Mouse (Mus musculus): ENCODE measurements around the gene Mpzl2. TPM values are rescaled to one million over a fixed set of nuclear protein-coding genes. Genes with fewer than 3 reads are reported as not detected.

Gene Mpzl2
- polyA plus RNA-seq, 1 experiment: 62.3 TPM

- no peak for DNase-seq (ENCODE audit: low spot score)
Observed at GRCm38 (mm10) chr9:45085741-45086690, 46.4 kb downstream of the Mpzl2 start.

- DNase-seq (ENCODE audit: low spot score): no peak
Observed at GRCm38 (mm10) chr9:45088040-45088439, 48.4 kb downstream of the Mpzl2 start.

- no peak for DNase-seq (ENCODE audit: low spot score)
Observed at GRCm38 (mm10) chr9:45090811-45091210, 51.2 kb downstream of the Mpzl2 start.

GRCm38 (mm10) chr9:45092641-45093040 is 53.0 kb downstream of the Mpzl2 start:
- no peak for DNase-seq (ENCODE audit: low spot score)

- DNase-seq (ENCODE audit: low spot score): no peak
Observed at GRCm38 (mm10) chr9:45095149-45095937, 55.7 kb downstream of the Mpzl2 start.

- no peak for DNase-seq (ENCODE audit: low spot score)
Observed at GRCm38 (mm10) chr9:45097877-45098276, 58.3 kb downstream of the Mpzl2 start.

GRCm38 (mm10) chr9:45098426-45098825 is 58.8 kb downstream of the Mpzl2 start:
- DNase-seq (ENCODE audit: low spot score): no peak

- DNase-seq (ENCODE audit: low spot score): no peak
Observed at GRCm38 (mm10) chr9:45102528-45102927, 62.9 kb downstream of the Mpzl2 start.

- DNase-seq (ENCODE audit: low spot score): no peak
Observed at GRCm38 (mm10) chr9:45103211-45103979, 63.8 kb downstream of the Mpzl2 start.

Other genes starting within 250 kb of the Mpzl2 start
- gene Tmem25, start 240.5 kb upstream of the Mpzl2 start, polyA plus RNA-seq (2012; rRNA removed): 6.9 and 8.3 TPM in 2 replicates
- 3.5 and 4.1 TPM in 2 replicates for gene Ttc36, start 236.7 kb upstream of the Mpzl2 start, polyA plus RNA-seq (2012; rRNA removed)
- gene Kmt2a, start 158.5 kb upstream of the Mpzl2 start, polyA plus RNA-seq (2012; rRNA removed): 11.7 and 16.2 TPM in 2 replicates
- 679 and 839 TPM in 2 replicates for gene Atp5l, start 119.1 kb upstream of the Mpzl2 start, polyA plus RNA-seq (2012; rRNA removed)
- 23.2 and 29.1 TPM in 2 replicates for gene Ube4a, start 74.2 kb upstream of the Mpzl2 start, polyA plus RNA-seq (2012; rRNA removed)
- 1.5 and 1.8 TPM in 2 replicates for gene Cd3g, start 59.4 kb upstream of the Mpzl2 start, polyA plus RNA-seq (2012; rRNA removed)
- gene Cd3d, start 58.0 kb upstream of the Mpzl2 start, polyA plus RNA-seq (2012; rRNA removed): 0.55 and 0.68 TPM in 2 replicates
- gene Cd3e, start 30.2 kb upstream of the Mpzl2 start, polyA plus RNA-seq (2012; rRNA removed): 0.94 and 0.98 TPM in 2 replicates
- gene Mpzl3, start 15.4 kb downstream of the Mpzl2 start, polyA plus RNA-seq (2012; rRNA removed): 11.0 and 11.4 TPM in 2 replicates
- 1.4 and 1.5 TPM in 2 replicates for gene Jaml, start 39.4 kb downstream of the Mpzl2 start, polyA plus RNA-seq (2012; rRNA removed)
- 0.33 and 0.44 TPM in 2 replicates for gene Scn2b, start 78.0 kb downstream of the Mpzl2 start, polyA plus RNA-seq (2012; rRNA removed)
- gene Scn4b, start 98.6 kb downstream of the Mpzl2 start, polyA plus RNA-seq (2012; rRNA removed): 0.98 and 1.3 TPM in 2 replicates
- gene BC049352, start 142.2 kb downstream of the Mpzl2 start, polyA plus RNA-seq (2012; rRNA removed): 0.06 TPM in 2 replicates
- gene Tmprss4, start 164.3 kb downstream of the Mpzl2 start, polyA plus RNA-seq (2012; rRNA removed): 5.6 and 5.9 TPM in 2 replicates
- gene Il10ra, start 229.3 kb downstream of the Mpzl2 start, polyA plus RNA-seq (2012; rRNA removed): 5.1 and 5.3 TPM in 2 replicates